Mouse (Mus musculus) thymus, postnatal 0 days (tissue): ENCODE measurements around the gene Fam120c. TPM values are rescaled to one million over a fixed set of nuclear protein-coding genes. Genes with fewer than 3 reads are reported as not detected.
"Not testable (repeated sequence)": the region's sequence is repeated elsewhere in the genome, so short reads cannot be mapped to it uniquely, and the experiment has no call there.

ENCODE experiments used
- DNase-seq: peaks from one replicate; pipeline ENCODE4 v3.0.0-alpha.2; 2015; ENCODE audit warnings: low spot score
- polyA plus RNA-seq: library from polyadenylated mRNA; unstranded; fragments of >200 nt; fragmentation: Nextera tagmentation; extraction: Ambion mirVana; gene quantifications from 2 replicates; pipeline ENCODE4 v1.2.1, GENCODE M21; 2015

The Fam120c gene
- 1.9 and 2.3 TPM in 2 replicates for polyA plus RNA-seq

DNA sequence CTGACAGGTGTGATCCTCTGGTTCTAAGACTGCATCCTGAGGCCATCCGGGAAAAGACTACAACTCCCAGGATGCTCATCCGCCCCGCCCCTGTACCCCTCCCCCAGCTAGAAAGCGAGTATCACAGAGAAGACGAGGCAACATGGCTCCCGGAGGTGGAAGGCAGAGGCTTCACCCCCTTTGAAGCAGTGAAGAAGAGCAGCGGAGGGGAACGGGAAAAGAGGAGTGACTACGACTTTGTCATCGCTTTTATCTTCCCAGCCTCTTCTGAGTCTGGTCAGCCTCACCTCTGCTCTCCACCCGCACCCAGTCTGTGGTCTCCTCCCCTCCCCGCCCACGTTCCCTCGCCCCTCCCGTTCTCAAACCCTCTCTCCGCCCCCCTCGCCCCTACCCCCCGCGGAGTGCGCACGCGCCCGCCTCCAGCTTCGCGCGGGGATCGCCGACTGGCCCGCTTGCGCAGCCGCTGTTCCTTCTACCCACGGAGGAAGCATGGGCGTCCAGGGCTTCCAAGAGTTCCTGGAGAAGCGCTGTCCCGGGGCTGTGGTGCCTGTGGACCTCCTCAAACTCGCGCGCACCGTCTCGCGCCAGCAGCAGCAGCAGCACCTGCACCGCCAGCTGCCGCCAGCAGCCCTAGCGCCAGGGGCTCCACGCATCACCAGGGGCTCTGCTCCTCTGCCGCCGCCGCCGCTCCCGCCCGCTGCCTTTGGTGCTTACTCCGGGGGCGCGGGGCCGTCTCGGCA, at the start of gene Fam120c:
Fam120c (plus strand) TSS at position 415 of the 740 bp plus-strand sequence.
- peak; percentile 85 for DNase-seq

DNA sequence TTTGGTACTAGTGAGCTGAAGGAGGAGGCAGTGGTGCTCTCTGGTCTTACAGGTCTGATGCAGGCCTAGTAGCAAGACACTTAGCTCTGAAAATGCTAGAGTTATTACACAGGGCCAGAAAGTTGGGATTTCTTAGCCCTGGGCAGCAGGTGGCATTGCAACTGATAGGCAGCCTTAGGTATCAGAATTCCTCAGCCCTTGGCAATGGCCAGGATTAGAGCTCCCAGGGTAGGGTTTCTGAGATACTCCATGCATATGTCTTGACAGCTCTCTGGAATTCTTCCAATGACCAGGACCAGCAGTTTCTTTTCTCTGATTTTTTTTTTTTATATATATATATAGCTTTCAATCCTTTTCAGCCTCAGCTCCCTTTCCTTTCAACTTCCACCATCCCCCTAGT, 45.6 kb upstream of the Fam120c start:
- DNase-seq, result no peak

DNA sequence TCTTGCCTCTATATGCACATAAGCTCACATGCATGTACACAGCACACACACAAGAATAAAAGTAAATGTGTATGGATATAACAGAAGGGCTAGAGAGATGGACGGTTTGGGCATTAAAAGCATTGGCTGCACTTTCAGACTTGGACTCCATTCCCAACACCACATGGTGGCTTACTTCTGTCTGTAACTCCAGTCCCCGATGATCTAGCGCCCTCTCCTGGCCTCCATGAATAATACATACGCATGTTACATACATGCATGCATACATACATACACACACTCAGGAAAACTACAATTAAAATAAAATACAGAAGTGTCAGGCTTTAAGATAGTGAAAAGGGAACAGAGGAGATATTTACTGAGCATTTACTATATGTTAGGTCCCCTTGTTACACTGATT, 30.2 kb upstream of the Fam120c start:
- peak; percentile 5 for DNase-seq

DNA sequence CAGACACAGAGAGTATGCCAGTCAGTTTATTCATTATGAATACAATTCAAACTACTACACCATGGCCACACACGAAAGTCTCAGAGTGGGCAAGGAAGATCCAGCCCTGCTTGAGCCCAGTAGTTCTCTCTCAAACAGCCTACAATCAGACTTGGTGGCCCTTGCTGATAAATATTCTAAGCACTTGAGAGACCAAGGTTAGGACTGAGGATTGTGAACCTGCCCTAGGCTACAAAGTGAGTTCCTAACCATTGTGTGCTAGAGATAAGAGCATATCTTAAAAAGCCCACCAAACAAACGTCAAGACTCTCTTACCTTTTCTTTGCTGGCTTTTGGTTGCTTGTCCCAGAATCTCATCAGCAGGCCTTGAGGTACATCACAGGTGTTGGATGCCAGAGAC, 10.4 kb upstream of the Fam120c start:
- no peak for DNase-seq

DNA sequence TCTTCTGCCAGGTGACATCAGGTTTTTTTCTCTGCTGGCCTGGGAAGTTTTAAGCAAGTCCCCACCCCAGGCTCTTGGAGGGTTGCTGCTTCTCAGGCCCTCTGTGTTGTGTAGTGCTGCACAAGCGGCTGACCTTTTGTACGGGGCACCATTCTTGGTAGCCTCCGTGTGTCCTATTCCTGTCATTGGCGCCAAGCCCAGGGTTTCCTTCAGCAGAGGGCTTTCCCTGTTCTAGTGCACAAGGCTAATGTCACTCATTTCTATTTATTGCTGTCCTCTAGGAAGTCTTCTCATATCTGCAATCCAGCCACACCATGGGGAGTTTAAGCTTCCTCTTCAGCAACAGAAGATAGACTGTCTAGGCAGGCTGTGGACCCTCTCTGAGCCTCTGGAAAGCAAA, 6.2 kb upstream of the Fam120c start:
- DNase-seq, result no peak

DNA sequence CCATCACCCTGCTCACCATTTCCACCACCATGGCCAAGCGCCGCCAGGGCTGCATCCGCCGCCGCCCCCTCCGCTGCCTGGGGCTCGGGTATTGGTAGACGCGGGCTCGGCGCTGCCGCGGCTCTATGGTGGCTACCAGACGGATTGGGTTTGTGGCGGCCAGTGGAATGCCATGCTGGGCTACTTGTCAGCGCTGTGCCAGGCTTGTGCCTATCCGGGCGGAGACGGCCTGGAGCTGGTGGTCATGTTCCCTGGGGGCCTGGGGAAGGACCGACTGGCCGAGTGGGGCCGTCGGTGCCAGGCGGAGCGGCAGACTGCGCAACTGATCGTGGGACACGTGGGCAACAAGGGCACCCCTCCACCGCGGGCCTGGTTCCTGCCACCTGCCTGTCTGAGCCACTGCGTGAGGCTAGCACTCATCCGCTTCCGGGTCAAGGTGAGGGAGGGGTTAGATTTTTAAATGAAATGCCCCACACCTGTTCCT, 568 bp downstream of the Fam120c start:
- DNase-seq, result peak; percentile 62

DNA sequence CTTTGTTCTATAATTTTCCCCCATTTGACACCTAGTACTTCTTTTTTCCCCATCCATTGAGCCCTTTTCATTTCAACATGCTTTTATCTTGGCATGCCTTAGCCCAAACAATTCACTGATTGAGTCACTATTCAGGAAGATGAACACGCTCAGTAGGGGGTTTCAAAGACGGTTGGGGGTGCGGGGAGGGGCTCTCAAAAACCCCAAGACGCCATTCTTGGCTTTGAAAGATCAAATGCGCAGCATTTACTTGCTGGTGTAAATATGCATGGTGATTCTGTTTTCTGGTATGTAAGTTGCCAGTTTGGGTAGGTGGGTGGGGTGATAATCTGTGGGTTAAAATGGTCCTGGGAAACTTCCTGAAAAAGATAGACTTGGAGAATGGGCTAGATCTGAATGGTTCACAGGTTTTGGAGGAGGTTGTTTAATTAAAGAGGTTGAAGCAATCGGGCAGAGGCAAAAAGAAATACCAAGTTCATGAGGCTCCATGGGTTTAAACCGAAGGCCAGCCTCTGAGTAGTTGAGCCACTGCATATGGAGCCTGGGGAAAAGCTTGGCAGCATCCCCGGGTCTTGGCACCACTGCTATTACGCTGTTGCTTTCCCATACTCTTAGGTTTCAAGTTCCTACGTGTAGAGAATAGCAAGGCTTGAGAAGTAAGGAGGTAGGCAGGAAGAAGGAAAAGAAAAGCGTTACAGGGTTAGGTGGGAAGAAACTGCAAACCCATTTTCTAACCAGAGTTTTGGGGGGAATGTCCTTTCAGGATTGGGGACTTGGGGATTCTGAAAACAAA, 1.6 kb downstream of the Fam120c start:
- DNase-seq, result no peak

DNA sequence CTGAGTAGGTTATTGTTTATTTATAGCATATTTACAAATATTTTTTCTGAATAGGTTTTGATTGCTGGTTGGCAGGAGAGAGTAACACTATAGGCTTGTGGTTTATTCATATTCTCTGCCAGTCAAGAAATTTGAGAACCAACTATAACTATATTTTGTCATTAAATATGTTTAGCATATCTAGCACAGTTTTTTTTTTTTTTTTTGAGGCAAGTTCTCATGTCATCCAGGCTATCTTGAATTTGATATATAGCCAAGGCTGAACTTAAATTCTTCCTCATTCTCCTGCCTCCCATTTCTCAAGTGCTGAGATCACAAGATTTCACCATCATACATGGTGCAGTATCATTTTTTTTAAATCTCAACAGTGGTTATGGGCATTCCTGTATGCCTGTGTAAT, 3.3 kb downstream of the Fam120c start:
- DNase-seq, result no peak

DNA sequence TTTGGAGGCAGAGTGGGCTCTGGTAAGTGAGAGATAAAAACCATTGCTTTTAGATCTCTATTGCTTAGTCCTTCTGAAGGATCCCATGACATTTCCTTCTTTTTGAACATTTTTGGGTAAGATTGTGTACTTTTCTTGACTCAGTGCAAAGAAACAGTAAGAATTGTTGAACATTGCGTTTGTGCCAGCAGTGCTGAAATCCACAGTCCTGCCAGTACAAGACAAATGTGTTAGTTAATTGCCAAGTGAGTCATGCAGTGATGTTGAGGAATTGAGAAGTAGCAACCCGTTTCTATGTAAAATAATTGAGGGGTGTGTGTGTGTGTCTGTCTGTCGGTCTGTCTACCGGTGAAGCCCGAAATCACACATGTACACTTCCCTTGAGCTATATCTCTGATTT, 5.3 kb downstream of the Fam120c start:
- no peak for DNase-seq

DNA sequence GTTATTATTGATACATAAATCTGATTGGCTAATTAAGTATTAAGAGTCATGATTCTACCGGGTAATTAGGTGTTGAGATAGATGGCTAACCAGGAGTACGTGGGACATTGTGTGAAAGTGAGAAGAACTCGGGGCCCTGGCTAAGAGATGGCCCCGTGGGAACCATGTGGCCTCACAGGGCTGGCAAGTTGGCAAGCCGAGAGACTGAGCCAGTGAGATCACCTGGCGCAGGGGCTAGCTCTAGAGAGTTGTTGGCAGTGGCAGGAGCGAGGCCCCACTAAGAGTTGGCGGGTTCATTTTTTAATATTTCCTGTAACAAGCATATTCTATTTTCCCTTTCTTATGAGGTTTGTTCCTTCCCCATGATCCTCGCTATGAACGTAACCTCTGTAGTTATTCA, 74.8 kb downstream of the Fam120c start:
- no peak for DNase-seq

DNA sequence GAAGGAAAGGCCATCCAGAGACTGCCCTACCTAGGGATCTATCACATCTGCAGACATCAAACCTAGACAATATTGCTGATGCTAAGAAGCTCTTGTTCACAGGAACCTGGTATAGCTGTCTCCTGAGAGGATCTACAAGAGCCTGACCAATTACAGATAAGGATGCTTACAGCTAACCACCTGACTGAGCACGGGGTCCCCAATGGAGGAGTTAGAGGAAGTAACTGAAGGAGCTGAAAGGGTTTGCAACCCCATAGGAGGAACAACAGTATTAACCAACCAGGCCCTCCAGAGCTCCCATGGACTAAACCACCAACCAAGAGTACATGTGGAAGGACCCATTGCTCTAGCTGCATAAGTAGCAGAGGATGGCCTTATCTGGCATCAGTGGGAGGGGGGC, 76.8 kb downstream of the Fam120c start:
- DNase-seq, result no peak

DNA sequence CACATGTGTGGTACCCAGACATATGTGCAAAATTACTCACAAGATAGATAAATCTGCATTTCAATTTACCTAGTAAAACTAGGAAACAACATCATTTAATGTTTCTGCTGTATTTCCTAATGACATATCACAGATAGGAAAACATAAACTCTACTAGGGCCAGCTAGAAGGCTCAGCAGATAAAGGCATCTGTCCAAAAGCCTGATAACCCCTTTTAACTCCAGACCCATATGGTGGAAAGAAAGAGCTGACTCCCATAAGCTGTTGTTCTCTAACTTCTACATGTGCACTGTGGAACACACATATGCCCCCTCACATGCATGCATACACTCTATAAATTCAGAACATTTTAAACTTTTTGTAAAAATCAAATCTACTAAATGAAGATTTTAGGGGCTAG, 99.7 kb downstream of the Fam120c start:
- DNase-seq, result no peak

DNA sequence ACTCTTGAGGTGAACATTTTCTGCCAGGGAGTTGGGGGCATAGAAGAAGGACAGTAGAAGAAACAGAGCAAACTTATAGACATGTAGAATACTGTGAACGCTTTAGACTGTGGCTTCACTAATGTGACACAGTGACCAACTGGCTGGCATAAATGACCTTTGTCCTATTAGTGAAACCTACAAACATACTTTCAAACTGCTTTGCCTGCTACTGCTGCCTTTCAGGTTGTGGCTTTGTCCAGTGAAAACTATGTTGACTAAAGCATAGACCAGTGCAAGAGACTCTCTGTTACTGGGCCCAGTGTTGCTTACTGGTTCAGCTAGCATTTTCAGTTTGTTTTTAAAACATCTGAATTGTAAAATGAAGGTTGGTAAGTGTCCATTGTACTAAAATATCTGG, 100.2 kb downstream of the Fam120c start:
- no peak for DNase-seq

DNA sequence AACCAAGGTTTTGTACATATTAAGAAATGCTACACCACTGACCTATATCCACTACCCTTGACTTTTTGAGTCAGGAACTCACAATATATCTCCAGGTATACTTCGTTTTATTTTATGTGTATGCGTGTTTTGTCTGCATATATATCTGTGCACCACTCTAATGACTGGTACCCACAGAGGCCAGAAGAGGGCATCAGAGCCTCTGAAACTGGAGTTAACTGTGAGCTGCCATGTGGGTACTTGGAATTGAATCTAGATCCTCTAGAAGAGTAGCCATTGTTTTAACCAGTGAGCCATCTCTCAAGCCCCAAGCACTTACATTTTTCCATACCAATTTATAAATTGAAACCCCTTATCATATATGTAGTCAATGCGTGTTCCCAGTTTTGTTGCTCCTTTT, 144.2 kb downstream of the Fam120c start:
- no peak for DNase-seq

DNA sequence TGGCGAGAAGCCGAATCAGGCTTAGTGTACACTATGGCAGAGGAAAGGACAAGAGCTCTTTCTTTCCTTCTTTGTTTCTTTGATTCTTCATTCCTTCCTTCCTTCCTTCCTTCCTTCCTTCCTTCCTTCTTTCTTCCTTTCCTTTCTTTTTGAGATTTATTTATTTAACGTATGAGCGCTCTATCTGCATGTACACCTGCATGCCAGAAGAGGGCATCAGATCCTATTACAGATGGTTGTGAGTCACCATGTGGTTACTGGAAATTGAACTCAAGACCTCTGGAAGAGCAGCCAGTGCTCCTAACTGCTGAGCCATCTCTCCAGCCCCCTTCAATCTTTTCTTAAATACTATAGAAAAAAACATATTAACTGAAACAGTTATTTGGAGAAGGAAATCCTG, 149.3 kb downstream of the Fam120c start:
- DNase-seq, result not testable (repeated sequence)

DNA sequence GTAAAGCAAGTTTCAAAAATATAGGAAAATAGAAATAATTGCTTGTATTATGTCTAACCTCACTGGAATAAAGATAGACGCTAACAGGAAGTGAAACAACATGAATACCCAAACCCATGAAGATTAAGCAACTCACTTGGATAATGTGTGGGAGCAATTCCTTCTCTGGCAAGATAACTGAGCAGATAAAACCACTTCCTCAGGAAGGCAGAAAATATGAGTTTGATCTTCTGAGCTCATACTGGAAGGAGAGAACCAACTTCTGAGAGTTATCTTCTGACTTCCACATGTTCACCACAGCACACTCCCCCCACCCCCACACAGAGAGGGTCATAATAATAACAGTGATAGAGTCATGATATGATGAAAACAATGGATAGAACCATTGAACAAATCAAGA, 152.6 kb downstream of the Fam120c start:
- DNase-seq, result no peak

DNA sequence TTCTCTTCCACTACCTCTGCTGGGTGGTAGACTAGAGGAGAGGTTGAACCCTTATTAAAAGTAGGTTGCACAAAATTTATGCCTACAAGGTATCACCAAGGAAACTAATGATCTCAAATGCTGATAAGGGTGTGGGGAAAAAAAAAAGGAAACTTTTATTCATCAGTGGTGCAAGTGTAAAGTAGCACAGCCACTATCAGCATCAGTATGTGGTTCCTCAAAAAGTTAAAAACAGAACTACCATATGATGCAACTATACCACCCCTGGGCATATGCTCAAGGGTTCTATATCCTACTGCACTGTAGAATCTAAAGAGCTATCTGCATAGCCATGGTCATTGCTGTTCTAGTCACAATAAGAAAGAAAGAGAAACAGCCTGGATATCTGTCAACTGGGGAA, 164.6 kb downstream of the Fam120c start:
- DNase-seq, result no peak

DNA sequence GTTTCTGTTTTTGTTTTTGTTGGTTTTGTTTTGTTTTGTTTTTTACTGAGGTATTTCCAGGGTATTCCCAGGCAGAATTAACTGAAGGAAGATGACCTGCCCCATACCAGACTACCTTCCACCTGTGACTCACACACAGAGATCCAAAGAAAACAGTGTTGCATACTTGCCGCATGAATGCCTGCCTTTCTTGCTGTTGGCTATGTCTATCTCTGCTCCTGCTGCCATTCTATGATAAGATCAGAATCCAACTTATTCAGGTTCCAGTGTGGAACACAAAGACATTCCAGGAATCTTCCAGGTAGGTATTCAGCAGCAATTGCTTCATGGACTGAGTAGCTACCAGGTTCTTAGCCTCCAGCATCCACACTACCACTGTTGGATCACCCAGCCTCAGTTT, 165.9 kb downstream of the Fam120c start:
- no peak for DNase-seq

DNA sequence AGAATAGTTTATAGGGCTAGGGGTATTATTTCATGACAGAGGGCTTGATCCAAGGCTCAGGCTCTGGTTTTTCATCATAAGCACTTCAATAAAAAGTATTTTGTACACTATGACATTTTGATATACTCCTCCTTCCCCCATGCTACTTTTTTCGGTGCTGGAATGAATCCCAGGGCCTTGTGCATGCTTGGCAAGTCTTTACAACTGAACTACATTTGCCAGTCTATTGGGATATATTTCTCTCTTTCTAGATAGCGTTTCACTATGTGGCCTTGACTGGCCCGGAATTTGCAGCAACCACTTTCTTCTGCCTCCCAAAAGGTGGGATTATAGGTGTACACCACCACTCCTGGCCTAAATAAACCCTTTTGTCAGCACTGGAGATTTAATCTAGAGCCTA, 169.1 kb downstream of the Fam120c start:
- DNase-seq, result no peak

DNA sequence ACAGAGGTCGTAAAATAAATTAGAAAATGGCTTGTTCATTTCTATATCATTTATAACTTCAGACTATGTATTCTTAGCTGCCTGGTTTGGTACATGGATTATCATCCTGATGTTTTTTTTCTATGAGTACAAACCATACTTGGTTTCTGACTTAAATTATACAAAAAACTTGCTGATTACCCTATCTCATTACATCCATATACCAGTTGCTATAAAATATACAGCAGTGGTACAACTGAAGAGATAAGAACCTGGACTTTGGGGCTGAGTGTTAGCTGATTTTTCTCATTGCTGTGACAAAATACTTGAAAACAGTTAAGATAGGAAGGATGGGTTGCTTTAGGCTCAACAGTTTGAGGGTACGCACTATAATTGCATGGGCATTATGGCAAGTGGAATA, 169.7 kb downstream of the Fam120c start:
- no peak for DNase-seq

DNA sequence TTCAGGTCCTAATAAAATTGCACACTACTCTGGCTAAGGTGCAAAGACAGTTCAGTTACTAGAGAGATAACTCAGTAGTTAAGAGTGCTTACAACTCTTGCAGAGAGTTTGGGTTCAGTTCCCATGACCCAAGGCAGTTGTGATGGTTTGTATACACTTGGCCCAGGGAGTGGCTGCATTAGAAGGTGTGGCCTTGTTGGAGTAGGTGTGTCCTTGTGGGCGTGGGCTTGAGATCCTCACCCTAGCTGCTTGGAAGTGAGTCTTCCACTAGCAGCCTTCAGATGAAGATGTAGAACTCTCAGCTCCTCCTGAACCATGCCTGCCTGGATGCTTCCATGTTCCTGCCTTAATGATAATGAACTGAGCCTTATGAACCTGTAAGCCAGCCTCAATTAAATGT, 174.2 kb downstream of the Fam120c start:
- DNase-seq, result no peak

DNA sequence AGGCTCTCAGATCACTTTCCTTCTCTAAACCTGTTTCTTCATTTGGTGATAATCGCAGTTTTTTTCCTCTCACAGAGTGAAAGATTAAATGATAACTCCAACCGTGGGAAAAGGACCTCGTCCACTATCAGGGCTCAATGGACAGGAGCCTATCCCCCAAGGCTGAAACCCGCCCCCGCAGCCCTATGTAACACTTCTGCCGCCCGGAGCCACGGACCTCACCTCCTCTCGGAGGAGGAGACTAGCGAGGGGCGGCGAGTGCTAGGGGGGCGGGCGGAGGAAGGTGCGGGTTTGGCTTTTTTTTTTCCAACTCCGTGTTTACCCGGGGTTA, 176.1 kb downstream of the Fam120c start:
- no peak for DNase-seq
